Mouse (Mus musculus) spleen, adult 2 months (tissue): ENCODE measurements around the gene Vps13d.

Source experiments
- CTCF ChIP-seq: fragments of 200-500 bp; IDR thresholded peaks from 2 replicates; pipeline ENCODE4 v1.5.1; 2011; ENCODE audit warnings: mild to moderate bottlenecking, inconsistent platforms; ENCODE audit not compliant: insufficient read depth, insufficient read length, insufficient replicate concordance; ENCODE audit errors: extremely low read depth
- POLR2A ChIP-seq: fragments of 200-500 bp; IDR thresholded peaks from 2 replicates; pipeline ENCODE4 v1.6.1; 2011; ENCODE audit warnings: low read depth, low read length, inconsistent platforms

DNA sequence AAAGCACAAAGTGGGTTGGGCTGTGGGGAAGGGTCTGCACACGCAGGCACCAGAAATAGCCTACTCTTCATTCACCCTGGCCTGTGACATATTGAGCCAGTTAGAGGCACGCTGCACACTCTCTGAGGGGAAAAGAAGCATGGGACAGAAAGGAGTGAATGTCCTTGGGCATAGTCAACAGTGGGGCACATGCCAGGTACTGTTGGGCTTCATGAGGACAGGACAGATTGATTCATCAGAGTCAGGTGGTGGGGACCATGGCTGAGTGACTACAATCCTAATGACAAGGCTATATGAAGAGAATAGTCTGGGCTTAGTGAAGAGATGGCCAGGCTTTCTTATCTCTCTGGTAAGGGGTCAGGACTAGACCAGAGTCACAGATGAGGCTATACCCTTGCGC lies 252.4 kb downstream of the Vps13d start:
- TF ChIP-seq CTCF (no peak), POLR2A (no peak)
